Mouse (Mus musculus) ovary, adult 18-20 months (tissue): ENCODE measurements at regions not wholly inside any gene's neighbourhood (a gene's known extent, or its start where the extent isn't known, plus 50 kb on each side); places are given as distances from the start of the nearest gene placed in this dataset.
A peak's percentile ranks its signal among the peaks of the same experiment; 100 is the strongest.

Experiments used
- DNase-seq: peaks from one replicate; pipeline ENCODE4 v3.0.0; 2022; ENCODE audit warnings: low spot score, mixed read lengths

GRCm38 (mm10) chr13:60511101-60511500, 90.6 kb upstream of the Dapk1 start:
- DNase-seq: no peak

GRCm38 (mm10) chr13:60511628-60512027, 90.1 kb upstream of the Dapk1 start:
- no peak for DNase-seq

- no peak for DNase-seq
Measured at GRCm38 (mm10) chr13:60513756-60514155, 88.0 kb upstream of the Dapk1 start.

- no peak for DNase-seq
Measured at GRCm38 (mm10) chr13:60514806-60515205, 86.9 kb upstream of the Dapk1 start.

- DNase-seq: no peak
Measured at GRCm38 (mm10) chr13:60518010-60518409, 83.7 kb upstream of the Dapk1 start.

- no peak for DNase-seq
Measured at GRCm38 (mm10) chr13:60519708-60520107, 82.0 kb upstream of the Dapk1 start.

GRCm38 (mm10) chr13:60522719-60523450, 78.9 kb upstream of the Dapk1 start:
- no peak for DNase-seq

- DNase-seq: no peak
Measured at GRCm38 (mm10) chr13:60527806-60528205, 73.9 kb upstream of the Dapk1 start.

GRCm38 (mm10) chr13:60528819-60529218, 72.9 kb upstream of the Dapk1 start:
- DNase-seq: no peak

- no peak for DNase-seq
Measured at GRCm38 (mm10) chr13:60529381-60530069, 72.2 kb upstream of the Dapk1 start.

GRCm38 (mm10) chr13:60533871-60534427, 67.8 kb upstream of the Dapk1 start:
- no peak for DNase-seq

GRCm38 (mm10) chr13:60534501-60534900, 67.2 kb upstream of the Dapk1 start:
- no peak for DNase-seq

GRCm38 (mm10) chr13:60535045-60535444, 66.7 kb upstream of the Dapk1 start:
- no peak for DNase-seq

- peak; percentile 39 for DNase-seq
Measured at GRCm38 (mm10) chr13:60536725-60537124, 65.0 kb upstream of the Dapk1 start.

GRCm38 (mm10) chr13:60538110-60538509, 63.6 kb upstream of the Dapk1 start:
- DNase-seq: no peak

- DNase-seq: no peak
Measured at GRCm38 (mm10) chr13:60541165-60541564, 60.6 kb upstream of the Dapk1 start.

GRCm38 (mm10) chr13:60544363-60544762, 57.4 kb upstream of the Dapk1 start:
- DNase-seq: no peak

- no peak for DNase-seq
Measured at GRCm38 (mm10) chr13:60545999-60546733, 55.6 kb upstream of the Dapk1 start.
